Mouse (Mus musculus) intestine, postnatal 0 days (tissue): Measurements from ENCODE around the gene Rrp7a. TPM values are rescaled to one million over a fixed set of nuclear protein-coding genes. Genes with fewer than 3 reads are reported as not detected.
"Not testable (repeated sequence)": the region's sequence is repeated elsewhere in the genome, so short reads cannot be mapped to it uniquely, and the experiment has no call there.

Experiments
- ATAC-seq: fragments of 200-750 bp; cut with Nextera tagmentation; 2 replicates; pipeline ENCODE4 v1.8.0; 2017; ENCODE audit warnings: mild to moderate bottlenecking, moderate TSS enrichment, moderate library complexity
- H3K27ac ChIP-seq: fragments of 300-500 bp; sonication (generic); 2 replicates; pipeline ENCODE4 v1.5.1; 2014; ENCODE audit warnings: mild to moderate bottlenecking, low read depth, low read length, moderate library complexity
- H3K27me3 ChIP-seq: fragments of 300-500 bp; sonication (generic); replicated peaks from 2 replicates; pipeline ENCODE4 v1.6.1; 2014; ENCODE audit warnings: low read length, mixed read lengths; ENCODE audit not compliant: control insufficient read depth, insufficient read depth
- H3K36me3 ChIP-seq: fragments of 300-500 bp; sonication (generic); 2 replicates; pipeline ENCODE4 v1.6.1; 2014; ENCODE audit warnings: mild to moderate bottlenecking, moderate library complexity; ENCODE audit not compliant: control insufficient read depth, insufficient read depth
- H3K4me1 ChIP-seq: fragments of 300-500 bp; sonication (generic); replicated peaks from 2 replicates; pipeline ENCODE4 v1.6.1; 2014; ENCODE audit warnings: antibody characterized with exemption, low read length, mixed read lengths; ENCODE audit not compliant: control insufficient read depth, insufficient read depth
- H3K4me2 ChIP-seq: fragments of 300-500 bp; sonication (generic); replicated peaks from 2 replicates; pipeline ENCODE4 v1.6.1; 2014; ENCODE audit warnings: low read depth, mild to moderate bottlenecking, moderate library complexity
- H3K4me3 ChIP-seq: fragments of 300-500 bp; sonication (generic); 2 replicates; pipeline ENCODE4 v1.5.1; 2014; ENCODE audit warnings: low read depth, low read length
- H3K9ac ChIP-seq: fragments of 300-500 bp; sonication (generic); 2 replicates; pipeline ENCODE4 v1.6.1; 2014; ENCODE audit warnings: mild to moderate bottlenecking, low read depth, low read length
- H3K9me3 ChIP-seq: fragments of 300-500 bp; sonication (generic); 2 replicates; pipeline ENCODE4 v1.6.1; 2016; ENCODE audit warnings: mixed run types; ENCODE audit not compliant: control insufficient read depth
- CTCF ChIP-seq: sonication (generic); IDR thresholded peaks from 2 replicates; pipeline ENCODE4 v1.5.1; 2016; ENCODE audit warnings: low read depth, mild to moderate bottlenecking, control low read depth, antibody characterized with exemption, moderate library complexity
- WGBS: fragments of 180-500 bp; shearing (Covaris S2); extraction: QIAGEN DNeasy Blood & Tissue Kit; methylation state at CpG from one replicate; pipeline ENCODE4 v1.1.7; 2014; 5-methylcytosine and 5-hydroxymethylcytosine counted together
- polyA plus RNA-seq: library from polyadenylated mRNA; unstranded; fragments of >200 nt; fragmentation: Nextera tagmentation; extraction: Ambion mirVana; gene quantifications from 2 replicates; pipeline ENCODE4 v1.2.1, GENCODE M21; 2015

Rrp7a gene
- polyA plus RNA-seq, 1 experiment from 2014 or later, result 32.7 TPM

DNA sequence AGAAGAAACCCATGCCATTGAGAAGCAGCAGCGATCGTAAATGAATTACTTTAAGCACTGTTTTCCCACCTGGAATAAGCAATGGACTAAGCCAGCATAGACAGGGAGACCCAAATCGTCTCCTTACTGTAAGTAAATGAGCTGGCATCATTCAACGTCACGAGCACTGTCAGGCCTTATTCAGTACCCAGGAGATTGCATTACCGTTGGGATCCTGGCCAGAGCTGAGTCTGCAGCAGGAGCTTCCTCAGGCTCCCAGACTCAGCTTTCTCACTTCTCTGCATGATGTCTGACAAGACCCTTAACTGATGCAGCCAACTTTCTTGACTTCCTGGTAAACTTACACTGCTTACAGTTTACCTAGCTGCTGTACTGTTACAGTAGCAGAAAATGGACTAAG, 12.1 kb upstream of the Rrp7a start:
- ATAC-seq, result no peak
- Histone ChIP-seq H3K27me3 (no peaks in the 10 kb centered on the region), H3K36me3 (peaks cover 86% of the 10 kb centered on the region), H3K4me3 (no peak overlapping the region), H3K4me1 (no peaks in the 10 kb centered on the region), H3K9ac (no peak overlapping the region), H3K9me3 (no peaks in the 10 kb centered on the region), H3K27ac (no peak overlapping the region), H3K4me2 (no peak overlapping the region)
- 91% methylated on average over 6 of the region's 6 CpGs for WGBS
- no peak for TF ChIP-seq CTCF

DNA sequence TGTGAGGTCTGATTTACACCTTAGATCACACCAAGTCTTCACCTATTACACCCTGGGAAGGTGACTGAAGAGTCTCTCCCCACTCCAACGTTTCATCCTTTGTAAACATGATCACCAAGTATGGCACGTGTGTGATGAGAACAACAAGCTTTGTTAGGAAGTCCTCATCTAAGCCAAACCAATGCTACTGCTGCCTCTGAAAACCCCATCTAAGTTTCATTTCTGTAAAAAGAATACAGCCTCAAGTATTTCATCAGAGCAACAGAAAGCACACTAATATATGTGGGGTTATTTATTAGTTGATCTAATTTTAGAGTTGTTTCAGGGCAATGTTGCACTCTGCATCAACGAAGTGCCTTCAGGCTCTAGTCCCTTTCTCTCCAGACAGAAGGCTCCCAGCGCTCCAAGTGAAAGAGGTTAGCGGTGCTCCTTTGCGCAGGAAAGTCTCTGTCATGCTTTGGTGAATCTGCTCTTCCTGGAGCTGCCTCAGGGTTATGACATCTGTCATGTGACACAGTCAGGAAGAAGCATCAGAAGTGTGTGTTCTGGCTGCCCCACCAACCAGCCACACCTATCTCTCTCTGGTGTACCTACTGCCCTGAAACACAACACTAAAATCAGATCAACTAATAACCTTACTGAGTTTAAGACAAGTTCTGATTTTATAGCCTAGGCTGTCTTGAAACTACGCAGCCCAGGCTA, 7.1 kb upstream of the Rrp7a start:
- H3K27me3 ChIP-seq, result no peaks in the 10 kb centered on the region
- H3K4me3 ChIP-seq, result no peak overlapping the region
- no peak overlapping the region for H3K27ac ChIP-seq
- no peaks in the 10 kb centered on the region for H3K9me3 ChIP-seq
- H3K4me1 ChIP-seq, result no peaks in the 10 kb centered on the region
- ATAC-seq, result no peak
- no peak for TF ChIP-seq CTCF
- H3K9ac ChIP-seq, result no peak overlapping the region
- peaks cover 90% of the 10 kb centered on the region for H3K36me3 ChIP-seq
- H3K4me2 ChIP-seq, result no peak overlapping the region
- 78% methylated on average over 7 of the region's 7 CpGs for WGBS

GRCm38 (mm10) chr15:83127037-83127436, 4.4 kb upstream of the Rrp7a start:
- H3K9me3 ChIP-seq, H3K27me3 ChIP-seq, H3K4me2 ChIP-seq, H3K27ac ChIP-seq, ATAC-seq, H3K4me1 ChIP-seq, H3K9ac ChIP-seq, H3K4me3 ChIP-seq: not testable (repeated sequence)
- WGBS, result 73% methylated on average over 3 of the region's 3 CpGs
- H3K36me3 ChIP-seq, result peaks cover 65% of the 10 kb centered on the region

DNA sequence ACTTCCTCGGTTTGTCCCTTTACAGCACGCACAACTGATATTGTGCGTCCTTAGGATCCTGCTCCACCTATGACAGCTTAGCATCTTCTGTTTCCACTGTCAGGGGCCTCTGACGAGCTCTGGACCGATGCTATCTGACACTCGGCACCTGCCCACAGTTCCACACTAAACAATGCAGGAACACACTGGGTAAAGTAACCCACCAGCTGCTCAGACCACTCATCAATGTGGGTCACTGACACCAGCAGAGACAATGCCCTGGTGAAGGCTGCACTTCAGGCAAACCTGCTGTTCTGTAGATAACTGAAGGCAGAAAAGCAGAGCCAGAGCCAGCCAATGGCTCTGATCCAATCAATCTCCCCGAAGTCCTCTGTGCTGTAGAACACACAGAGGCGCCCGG, 4.0 kb upstream of the Rrp7a start:
- H3K27ac ChIP-seq, result no peak overlapping the region
- no peak overlapping the region for H3K4me2 ChIP-seq
- H3K27me3 ChIP-seq, result no peaks in the 10 kb centered on the region
- H3K9me3 ChIP-seq, result no peaks in the 10 kb centered on the region
- H3K4me1 ChIP-seq, result no peaks in the 10 kb centered on the region; the same call in 1 of the 2 replicates
- H3K9ac ChIP-seq, result no peak overlapping the region
- no peak for ATAC-seq
- H3K36me3 ChIP-seq, result peaks cover 60% of the 10 kb centered on the region
- TF ChIP-seq CTCF, result no peak
- 96% methylated on average over 9 of the region's 9 CpGs for WGBS
- H3K4me3 ChIP-seq, result no peak overlapping the region

GRCm38 (mm10) chr15:83124625-83125024, 2.0 kb upstream of the Rrp7a start:
- ATAC-seq, result no peak
- peaks cover 41% of the 10 kb centered on the region for H3K36me3 ChIP-seq
- no peaks in the 10 kb centered on the region; the same call in 1 of the 2 replicates for H3K4me1 ChIP-seq
- no peak overlapping the region for H3K27ac ChIP-seq
- WGBS, result 69% methylated on average over 5 of the region's 5 CpGs
- no peak overlapping the region for H3K9ac ChIP-seq
- H3K9me3 ChIP-seq, result no peaks in the 10 kb centered on the region
- H3K27me3 ChIP-seq, result no peaks in the 10 kb centered on the region
- no peak for TF ChIP-seq CTCF
- H3K4me2 ChIP-seq, result no peak overlapping the region
- H3K4me3 ChIP-seq, result no peak overlapping the region

- 2% methylated on average over 43 of the region's 43 CpGs for WGBS
- Histone ChIP-seq H3K4me1 (no peaks in the 10 kb centered on the region; the same call in 1 of the 2 replicates), H3K4me3 (peak overlapping the region; percentile 76), H3K36me3 (peaks cover 41% of the 10 kb centered on the region), H3K27ac (no peak overlapping the region), H3K4me2 (peak overlapping the region; percentile 74), H3K9me3 (no peaks in the 10 kb centered on the region), H3K9ac (peak overlapping the region; percentile 64; the same call in 1 of the 2 replicates), H3K27me3 (no peaks in the 10 kb centered on the region)
- ATAC-seq, result peak; percentile 12; the same call in 1 of the 2 replicates
- peak; percentile 46 for TF ChIP-seq CTCF
Measured at GRCm38 (mm10) chr15:83121709-83122565, 664 bp downstream of the Rrp7a start.
